Mouse (Mus musculus) MEL (cell line): ENCODE measurements around the gene Tjp3.

ENCODE experiments used
- CHD2 ChIP-seq: IDR thresholded peaks from 2 replicates; pipeline ENCODE4 v1.6.1; 2011; ENCODE audit warnings: low read length, improper control_type of control experiment
- CTCF ChIP-seq, 3 experiments: IDR thresholded peaks in 2 of 3; conservative IDR thresholded peaks in 1 of 3; 2 replicates each; pipeline ENCODE4 v1.5.1; 2011 to 2012; ENCODE audit warnings: low read length in 3 of 3, low read depth in 2 of 3, mild to moderate bottlenecking in 2 of 3, improper control_type of control experiment in 1 of 3, inconsistent platforms in 1 of 3, mixed read lengths in 1 of 3, moderate library complexity in 1 of 3; ENCODE audit not compliant: control insufficient read depth in 1 of 3, insufficient read depth in 1 of 3, poor library complexity in 1 of 3, severe bottlenecking in 1 of 3
- EP300 ChIP-seq, 2 experiments: IDR thresholded peaks; 2 replicates each; pipeline ENCODE4 v1.6.1; 2011; ENCODE audit warnings: improper control_type of control experiment in 2 of 2, low read length in 2 of 2, low read depth in 1 of 2, mild to moderate bottlenecking in 1 of 2
- ETS1 ChIP-seq: IDR thresholded peaks from 2 replicates; pipeline ENCODE4 v1.6.1; 2012; ENCODE audit warnings: low read depth, mild to moderate bottlenecking, inconsistent platforms, low read length, improper control_type of control experiment, moderate library complexity
- GABPA ChIP-seq: IDR thresholded peaks from 2 replicates; pipeline ENCODE4 v1.6.1; 2012; ENCODE audit warnings: low read depth, mild to moderate bottlenecking, inconsistent platforms, low read length, improper control_type of control experiment, moderate library complexity
- MYB ChIP-seq: IDR thresholded peaks from 2 replicates; pipeline ENCODE4 v1.6.1; 2011; ENCODE audit warnings: mild to moderate bottlenecking, low read depth, low read length, improper control_type of control experiment
- NRF1 ChIP-seq: IDR thresholded peaks from 2 replicates; pipeline ENCODE4 v1.6.1; 2014; ENCODE audit warnings: low read depth, mild to moderate bottlenecking, inconsistent platforms, low read length, improper control_type of control experiment, moderate library complexity; ENCODE audit not compliant: poor library complexity, insufficient read depth, severe bottlenecking
- POLR2A ChIP-seq, 2 experiments: IDR thresholded peaks; 2 replicates each; pipeline ENCODE4 v1.6.1; 2011 to 2012; ENCODE audit warnings: low read length in 2 of 2, mild to moderate bottlenecking in 2 of 2, control low read depth in 1 of 2, improper control_type of control experiment in 1 of 2, low read depth in 1 of 2, moderate library complexity in 1 of 2; ENCODE audit not compliant: control insufficient read depth in 1 of 2, insufficient read depth in 1 of 2, poor library complexity in 1 of 2
- POLR2AphosphoS2 ChIP-seq: IDR thresholded peaks from 2 replicates; pipeline ENCODE4 v1.6.1; 2011; ENCODE audit warnings: low read length, improper control_type of control experiment
- SMC3 ChIP-seq: IDR thresholded peaks from 2 replicates; pipeline ENCODE4 v1.6.1; 2011; ENCODE audit warnings: low read depth, low read length, improper control_type of control experiment
- USF2 ChIP-seq, 2 experiments: IDR thresholded peaks; 2 replicates each; pipeline ENCODE4 v1.6.1; 2011 to 2012; ENCODE audit warnings: improper control_type of control experiment in 2 of 2, low read length in 2 of 2, borderline replicate concordance in 1 of 2, inconsistent platforms in 1 of 2, low read depth in 1 of 2, mild to moderate bottlenecking in 1 of 2; ENCODE audit not compliant: insufficient read depth in 1 of 2

GRCm38 (mm10) chr10:81306173-81306668, 14.8 kb upstream of the Tjp3 start:
- TF ChIP-seq CTCF (IDR thresholded peaks at IDR 0.05 in 2 of 3, conservative IDR thresholded peaks at IDR 0.05 in 1 of 3; ENCODE audit: control insufficient read depth in 1 of 3, insufficient read depth in 1 of 3, low read depth in 2 of 3, low read length in 3 of 3, poor library complexity in 1 of 3, severe bottlenecking in 1 of 3) = no peak
- no peak for TF ChIP-seq EP300 (IDR thresholded peaks at IDR 0.05; ENCODE audit: low read depth in 1 of 2, low read length in 2 of 2)
- TF ChIP-seq POLR2AphosphoS2 = no peak
- TF ChIP-seq POLR2A (IDR thresholded peaks at IDR 0.05; ENCODE audit: control insufficient read depth in 1 of 2, insufficient read depth in 1 of 2, low read depth in 1 of 2, low read length in 2 of 2, poor library complexity in 1 of 2) = no peak
- TF ChIP-seq MYB = no peak
- no peak for TF ChIP-seq SMC3
- no peak for TF ChIP-seq ETS1
- TF ChIP-seq CHD2 = no peak
- no peak for TF ChIP-seq NRF1
- no peak for TF ChIP-seq GABPA
- TF ChIP-seq USF2 (IDR thresholded peaks at IDR 0.05; ENCODE audit: borderline replicate concordance in 1 of 2, insufficient read depth in 1 of 2, low read depth in 1 of 2, low read length in 2 of 2) = no peak
